Mouse (Mus musculus): ENCODE data around the gene Cd96.

The Cd96 gene

GRCm38 (mm10) chr16:45986236-45986635, 133.8 kb downstream of the Cd96 start:
- no peak for DNase-seq (ENCODE audit: low read depth, low spot score)
